Mouse (Mus musculus) erythroblast, embryonic 14.5 days (primary cell): Measurements from ENCODE around the gene Pofut2. TPM values are rescaled to one million over a fixed set of nuclear protein-coding genes. Genes with fewer than 3 reads are reported as not detected.

Experiments
- H3K27me3 ChIP-seq: 2 replicates; pipeline ENCODE4 v1.6.1; 2012; ENCODE audit warnings: inconsistent platforms; ENCODE audit not compliant: control insufficient read depth
- H3K36me3 ChIP-seq: 2 replicates; pipeline ENCODE4 v1.6.1; 2012; ENCODE audit warnings: mild to moderate bottlenecking, inconsistent platforms; ENCODE audit not compliant: control insufficient read depth
- H3K4me1 ChIP-seq: 2 replicates; pipeline ENCODE4 v1.6.1; 2012; ENCODE audit warnings: inconsistent platforms; ENCODE audit not compliant: control insufficient read depth
- H3K4me3 ChIP-seq: replicated peaks from 2 replicates; pipeline ENCODE3; 2012; ENCODE audit warnings: moderate library complexity, mild to moderate bottlenecking, inconsistent platforms
- H3K9me3 ChIP-seq: 2 replicates; pipeline ENCODE4 v1.6.1; 2012; ENCODE audit warnings: low read length, inconsistent platforms, mixed read lengths; ENCODE audit not compliant: control insufficient read depth
- GATA1 ChIP-seq: IDR thresholded peaks from 2 replicates; pipeline ENCODE4 v1.6.1; 2012; ENCODE audit warnings: low read length, inconsistent platforms, mixed read lengths
- TAL1 ChIP-seq: IDR thresholded peaks from 3 replicates; pipeline ENCODE4 v1.6.1; 2012; ENCODE audit warnings: low read length, inconsistent platforms, mixed read lengths
- polyA plus RNA-seq: library from polyadenylated mRNA; stranded (reverse); fragments of >175 nt; gene quantifications from 2 replicates; pipeline ENCODE4 v1.2.3, GENCODE M21; 2012

The Pofut2 gene
- 5.0 and 5.7 TPM in 2 replicates for polyA plus RNA-seq

DNA sequence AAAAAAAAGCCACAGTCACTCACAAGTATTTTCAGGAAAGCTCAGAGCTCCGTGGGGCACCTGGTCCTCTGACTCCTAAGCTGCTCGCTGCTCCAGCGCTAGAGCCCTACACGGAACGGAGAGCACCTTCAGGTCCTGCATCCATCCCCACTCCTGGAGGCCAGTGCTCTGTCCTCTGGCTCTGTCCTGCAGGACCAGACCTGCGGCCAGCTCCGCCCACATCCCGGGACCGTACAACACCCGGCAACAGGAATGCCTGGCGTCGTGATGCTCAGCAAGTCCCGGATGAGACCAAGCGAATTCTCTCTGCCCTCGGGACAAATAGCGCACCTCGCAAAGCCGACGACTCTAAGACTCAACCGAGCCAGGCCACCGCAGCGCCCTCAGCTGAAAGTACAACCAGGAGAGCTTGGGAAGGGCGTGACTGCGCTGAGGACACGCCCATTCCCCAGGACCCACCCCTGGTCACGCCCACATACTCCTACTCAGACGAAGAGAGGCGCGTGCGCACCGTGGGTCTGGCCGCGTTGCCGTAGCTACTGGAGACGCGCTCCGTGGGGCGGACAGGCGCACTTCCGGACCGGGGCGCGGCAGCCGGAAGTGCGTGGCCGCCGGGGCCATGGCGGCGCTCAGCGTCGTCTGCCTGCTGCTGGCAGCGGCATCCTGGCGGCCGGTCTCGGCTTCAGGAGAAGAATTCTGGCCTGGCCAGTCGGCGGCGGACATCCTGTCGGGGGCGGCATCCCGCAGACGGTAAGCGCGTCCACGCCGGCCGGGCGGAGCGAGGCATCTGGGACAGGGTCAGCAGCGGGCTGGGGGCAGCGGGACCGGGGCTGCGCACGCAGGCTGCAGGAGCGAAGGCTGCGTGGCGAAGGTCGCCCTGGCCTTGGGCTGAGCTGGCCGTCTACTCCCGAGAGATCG is at the start of gene Pofut2:
Gene Pofut2, plus strand, starts transcription at position 515 of the 918 bp plus-strand sequence.
- TF ChIP-seq TAL1 = no peak
- TF ChIP-seq GATA1 = no peak
- Histone ChIP-seq H3K36me3 (peaks cover 37% of the 10 kb centered on the region), H3K27me3 (peaks cover 11% of the 10 kb centered on the region), H3K4me1 (peaks cover 33% of the 10 kb centered on the region), H3K4me3 (peak within 1 kb of the TSS; percentile 90), H3K9me3 (no peaks in the 10 kb centered on the region)

DNA sequence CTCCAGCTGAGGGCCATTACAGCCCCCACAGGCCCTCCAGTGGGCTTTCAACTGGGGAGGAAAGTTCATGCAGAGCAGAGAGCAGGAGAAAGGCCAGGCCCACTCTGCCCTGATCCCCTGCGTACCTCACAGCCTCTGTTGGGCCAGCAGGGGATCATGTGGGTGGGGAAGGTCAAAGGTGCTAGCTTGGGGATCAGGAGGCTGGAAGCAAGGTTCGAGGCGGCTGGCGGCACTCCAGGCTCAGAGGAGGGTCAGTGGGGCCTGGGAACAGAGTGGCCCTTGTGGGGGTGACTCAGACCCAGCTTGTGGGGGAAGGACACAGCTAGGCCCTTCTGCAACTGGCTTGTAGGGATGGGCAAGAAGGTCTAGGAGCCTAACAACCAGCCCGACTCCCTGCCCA is 49.8 kb upstream of the Pofut2 start:
- H3K4me1 ChIP-seq = peaks cover 68% of the 10 kb centered on the region
- no peak for TF ChIP-seq GATA1
- TF ChIP-seq TAL1 = no peak
- peaks cover 14% of the 10 kb centered on the region for H3K36me3 ChIP-seq
- H3K9me3 ChIP-seq = no peaks in the 10 kb centered on the region
- H3K27me3 ChIP-seq = no peaks in the 10 kb centered on the region
- H3K4me3 ChIP-seq = no peak overlapping the region

DNA sequence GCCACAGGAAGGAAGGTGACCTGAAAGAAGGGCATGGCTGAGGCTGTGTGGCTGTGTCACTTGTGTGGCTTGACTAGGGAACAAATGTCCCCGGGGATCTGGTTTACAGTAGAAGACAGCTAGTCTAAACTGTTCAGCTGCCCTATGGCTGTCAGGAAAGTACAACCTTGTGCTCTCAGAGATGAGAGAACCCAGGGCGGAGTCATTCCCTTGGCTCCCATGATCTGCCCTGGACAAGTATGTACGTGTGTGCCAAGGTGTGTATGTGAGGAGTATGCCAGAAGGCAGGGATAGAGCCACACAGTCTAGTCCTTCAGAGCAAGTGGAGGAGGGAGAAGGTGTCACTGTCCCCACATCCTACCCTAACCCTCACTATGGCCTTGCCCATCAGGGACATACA is 48.4 kb upstream of the Pofut2 start:
- Histone ChIP-seq H3K36me3 (peaks cover 14% of the 10 kb centered on the region), H3K4me3 (peak overlapping the region; percentile 65), H3K27me3 (no peaks in the 10 kb centered on the region), H3K4me1 (peaks cover 81% of the 10 kb centered on the region), H3K9me3 (no peaks in the 10 kb centered on the region)
- no peak for TF ChIP-seq TAL1
- TF ChIP-seq GATA1 = no peak

DNA sequence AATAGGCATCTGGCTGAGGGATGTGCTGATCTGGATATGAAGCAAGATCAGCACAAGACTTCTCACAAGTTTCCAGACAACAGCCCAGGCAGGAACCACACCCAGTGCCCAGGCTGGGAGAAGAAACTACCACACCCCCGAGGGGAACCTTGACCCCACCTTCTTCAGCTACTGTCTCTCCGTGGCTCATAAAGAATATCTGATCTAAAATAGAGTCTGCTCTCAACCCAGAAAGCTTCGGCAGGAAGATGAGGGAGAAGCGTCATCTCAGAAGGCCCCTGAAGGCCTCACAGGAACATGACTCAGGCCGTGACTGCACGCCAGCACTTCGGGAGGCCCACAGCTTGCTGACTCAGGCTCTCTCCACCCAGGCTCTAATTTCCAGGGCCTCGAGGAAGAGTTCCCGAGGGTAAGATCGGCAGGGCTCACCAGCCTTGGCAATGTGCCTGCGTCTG is 47.9 kb upstream of the Pofut2 start:
- Histone ChIP-seq H3K36me3 (peaks cover 15% of the 10 kb centered on the region), H3K4me1 (peaks cover 85% of the 10 kb centered on the region), H3K9me3 (no peaks in the 10 kb centered on the region), H3K27me3 (no peaks in the 10 kb centered on the region), H3K4me3 (peak overlapping the region; percentile 65)
- no peak for TF ChIP-seq GATA1
- no peak for TF ChIP-seq TAL1

DNA sequence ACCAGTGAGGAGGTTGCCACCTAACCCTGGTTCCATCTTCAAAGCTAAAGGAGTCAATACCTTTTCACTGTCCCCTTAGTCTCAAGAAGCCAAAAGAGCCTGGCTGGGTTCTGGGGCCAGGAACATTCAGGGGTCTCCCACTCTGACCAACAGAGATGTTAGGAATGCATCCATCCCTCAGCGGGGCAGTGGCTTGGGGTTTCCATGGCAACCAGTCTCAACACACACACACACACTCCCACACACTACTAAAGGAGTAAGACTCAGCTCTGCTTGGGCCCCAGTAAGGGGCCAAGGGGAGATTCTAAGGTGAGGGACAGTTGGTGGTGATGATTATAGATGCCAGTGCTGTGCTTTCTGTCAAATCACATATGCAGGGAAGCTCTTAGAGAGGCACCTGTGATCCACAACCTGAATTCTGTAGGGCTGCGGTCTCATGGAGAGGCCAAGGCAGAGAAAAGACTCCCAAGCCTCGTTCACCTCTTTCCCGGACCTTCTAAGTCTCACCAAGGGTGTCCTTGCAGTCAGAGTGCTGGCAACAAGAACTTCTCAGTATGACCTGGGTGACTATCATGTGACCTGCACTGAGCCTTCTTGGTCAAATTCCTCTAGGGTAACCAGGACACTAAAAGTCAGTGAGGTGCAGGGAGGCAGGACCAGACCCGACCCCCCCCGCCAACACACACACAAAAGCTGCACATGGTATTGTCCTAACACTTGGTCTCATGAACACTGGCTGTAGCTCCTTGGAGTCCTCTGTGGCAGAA is 46.5 kb upstream of the Pofut2 start:
- Histone ChIP-seq H3K9me3 (no peaks in the 10 kb centered on the region), H3K4me1 (peaks cover 88% of the 10 kb centered on the region), H3K4me3 (peak overlapping the region; percentile 65), H3K36me3 (peaks cover 18% of the 10 kb centered on the region), H3K27me3 (no peaks in the 10 kb centered on the region)
- TF ChIP-seq GATA1 = no peak
- no peak for TF ChIP-seq TAL1

DNA sequence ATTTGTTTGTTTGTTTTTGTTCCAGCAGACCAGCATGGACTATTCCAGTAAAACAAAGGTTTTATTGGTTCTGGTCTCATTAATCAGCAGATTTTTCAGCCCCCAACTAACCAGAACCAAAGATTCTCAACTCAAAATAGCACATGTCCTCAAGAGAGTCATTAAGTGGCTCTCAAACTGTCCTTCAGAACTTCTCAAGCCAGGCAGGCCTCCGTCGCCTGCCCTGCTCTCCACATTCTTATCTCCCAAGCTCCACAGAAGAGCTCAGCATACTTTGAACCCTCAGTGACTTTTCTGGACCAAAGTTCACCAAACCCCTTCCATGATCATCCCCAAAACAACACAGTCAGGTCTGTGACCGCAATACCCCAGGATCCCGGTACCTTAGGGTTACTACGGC is 45.5 kb upstream of the Pofut2 start:
- Histone ChIP-seq H3K36me3 (peaks cover 27% of the 10 kb centered on the region), H3K4me1 (peaks cover 98% of the 10 kb centered on the region), H3K9me3 (no peaks in the 10 kb centered on the region), H3K27me3 (no peaks in the 10 kb centered on the region), H3K4me3 (no peak overlapping the region)
- TF ChIP-seq GATA1 (no peak), TAL1 (no peak)

DNA sequence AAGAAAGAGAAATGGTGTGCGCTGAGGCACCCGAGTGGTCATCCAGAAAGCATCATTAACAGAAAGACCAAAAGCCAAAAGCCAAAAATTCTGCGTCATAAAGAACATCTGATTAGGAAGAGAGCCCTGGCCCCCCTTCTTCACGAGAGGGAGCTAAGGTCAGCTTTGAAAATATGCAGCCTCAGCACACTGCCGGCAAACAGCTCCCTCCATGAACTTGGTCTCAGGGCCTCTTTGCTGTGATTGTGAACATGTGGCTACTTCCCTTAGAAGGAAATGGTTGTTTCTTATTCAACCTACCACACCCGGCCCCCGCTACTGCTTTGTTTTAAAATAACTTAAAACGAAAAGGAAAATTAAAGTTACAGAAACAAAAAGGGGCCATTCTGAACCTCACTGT is 44.4 kb upstream of the Pofut2 start:
- H3K4me1 ChIP-seq = peaks cover 98% of the 10 kb centered on the region
- no peaks in the 10 kb centered on the region for H3K27me3 ChIP-seq
- H3K4me3 ChIP-seq = no peak overlapping the region
- H3K36me3 ChIP-seq = peaks cover 32% of the 10 kb centered on the region
- TF ChIP-seq GATA1 (no peak), TAL1 (no peak)
- no peaks in the 10 kb centered on the region for H3K9me3 ChIP-seq

DNA sequence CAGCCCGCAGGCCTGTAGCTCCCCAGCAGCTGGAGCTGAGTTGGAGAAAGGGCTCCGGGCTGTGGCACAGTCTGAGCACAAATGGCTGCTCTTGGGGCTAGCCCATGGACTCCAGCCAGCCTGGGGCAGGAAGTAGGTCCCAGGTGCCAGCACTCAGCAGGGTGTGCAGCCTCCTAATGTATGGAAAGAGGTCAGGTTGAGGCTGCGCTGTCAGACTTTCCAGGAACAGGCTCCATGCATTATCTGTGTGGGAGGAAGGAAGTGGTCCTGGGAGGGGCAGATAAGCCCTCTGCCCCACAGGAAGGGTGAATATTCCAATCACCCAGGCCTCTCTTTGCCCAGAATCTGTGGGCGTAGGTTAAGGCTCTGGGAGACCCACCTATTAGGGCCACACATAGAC is 43.4 kb upstream of the Pofut2 start:
- no peak for TF ChIP-seq GATA1
- Histone ChIP-seq H3K27me3 (no peaks in the 10 kb centered on the region), H3K4me1 (peaks cover 98% of the 10 kb centered on the region), H3K36me3 (peaks cover 34% of the 10 kb centered on the region), H3K9me3 (no peaks in the 10 kb centered on the region), H3K4me3 (no peak overlapping the region)

DNA sequence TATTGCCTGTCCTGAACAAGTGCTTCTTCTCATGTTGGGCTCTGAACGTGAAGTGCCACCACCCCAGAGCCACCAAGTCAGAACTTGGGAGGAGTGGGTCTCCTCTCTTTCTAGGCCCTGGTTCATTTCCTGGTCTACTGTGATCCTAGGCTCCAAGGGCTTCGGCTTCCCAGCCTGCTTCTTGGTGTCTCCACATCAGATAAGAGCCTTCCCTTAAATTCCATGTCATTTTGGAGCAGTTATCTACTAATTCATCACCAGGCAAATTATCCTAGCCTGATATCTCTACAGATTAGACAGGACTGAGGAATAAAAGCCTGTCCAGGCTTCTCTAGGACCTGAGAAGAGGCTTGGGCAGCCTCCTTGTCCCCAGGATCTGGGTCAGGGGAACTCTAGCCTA is 42.7 kb upstream of the Pofut2 start:
- H3K4me1 ChIP-seq = peaks cover 98% of the 10 kb centered on the region
- H3K4me3 ChIP-seq = no peak overlapping the region
- no peaks in the 10 kb centered on the region for H3K9me3 ChIP-seq
- TF ChIP-seq TAL1 (no peak), GATA1 (peak; percentile 67; the same call in 1 of the 2 replicates)
- H3K27me3 ChIP-seq = no peaks in the 10 kb centered on the region
- H3K36me3 ChIP-seq = peaks cover 31% of the 10 kb centered on the region
